Mouse (Mus musculus) liver, embryonic 14.5 days (tissue): ENCODE data around the gene Perp.

Source experiments
- CTCF ChIP-seq: IDR thresholded peaks from 2 replicates; pipeline ENCODE4 v1.5.1; 2016; ENCODE audit warnings: antibody characterized with exemption, low read depth, control low read depth
- EP300 ChIP-seq: IDR thresholded peaks from 2 replicates; pipeline ENCODE4 v1.6.1; 2016; ENCODE audit warnings: antibody characterized with exemption, low read depth

DNA sequence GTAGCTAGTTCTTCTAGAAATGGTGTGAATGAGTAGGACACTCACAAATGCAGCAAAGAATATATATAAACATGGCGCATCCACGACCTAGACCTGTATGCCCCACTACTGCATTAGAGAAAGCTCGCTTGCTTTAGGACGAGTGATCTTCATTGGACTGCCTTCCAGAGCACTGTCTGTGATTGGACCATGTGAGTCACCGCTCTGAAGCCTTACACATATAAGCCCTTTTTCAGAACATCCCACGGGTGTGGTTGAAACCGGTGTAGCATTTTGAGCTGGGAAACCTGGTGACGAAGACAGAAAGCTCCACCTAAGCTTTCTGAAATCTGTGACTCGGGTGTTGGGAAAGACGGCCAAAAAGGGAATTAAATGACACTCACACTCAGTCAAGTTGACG, 16.0 kb downstream of the Perp start:
- TF ChIP-seq CTCF (no peak), EP300 (no peak)
